Mouse (Mus musculus) monocyte, adult 2 months (primary cell): ENCODE results near the gene Gm382.

ENCODE experiments used
- DNase-seq, 2 experiments: peaks; one replicate each; pipeline ENCODE4 v3.0.0; 2022; ENCODE audit warnings: low spot score in 2 of 2, low read depth in 1 of 2

Gm382 gene

GRCm38 (mm10) chrX:127039672-127040071 lies at the start of gene Gm382:
Gene Gm382 (plus strand): TSS chrX:127039972.
- DNase-seq = no peak

- no peak for DNase-seq
Measured at GRCm38 (mm10) chrX:127070179-127070578, 30.4 kb downstream of the Gm382 start.

GRCm38 (mm10) chrX:127091282-127091681 lies 51.5 kb downstream of the Gm382 start:
- DNase-seq = no peak

GRCm38 (mm10) chrX:127093036-127093435 lies 53.3 kb downstream of the Gm382 start:
- no peak for DNase-seq

- no peak for DNase-seq
Measured at GRCm38 (mm10) chrX:127093961-127094360, 54.2 kb downstream of the Gm382 start.

GRCm38 (mm10) chrX:127104341-127104740 lies 64.6 kb downstream of the Gm382 start:
- DNase-seq = no peak
